Mouse (Mus musculus): Measurements from ENCODE around the gene Gm20604. TPM values are rescaled to one million over a fixed set of nuclear protein-coding genes. Genes with fewer than 3 reads are reported as not detected.

Gm20604 gene
- polyA plus RNA-seq, 1 experiment from 2014 or later, result 37.6 TPM

- no peaks in the 10 kb centered on the region for H3K27me3 ChIP-seq
- H3K9me3 ChIP-seq, result no peaks in the 10 kb centered on the region
- ATAC-seq (ENCODE audit: low read depth), result no peak
- no peak overlapping the region for H3K9ac ChIP-seq
- WGBS, result 70% methylated on average over 2 of the region's 2 CpGs
- H3K4me1 ChIP-seq (replicated peaks), result no peaks in the 10 kb centered on the region
- H3K4me2 ChIP-seq, result no peak overlapping the region
- no peak overlapping the region for H3K27ac ChIP-seq (replicated peaks)
- no peak overlapping the region for H3K4me3 ChIP-seq
- no peaks in the 10 kb centered on the region for H3K36me3 ChIP-seq
Measured at GRCm38 (mm10) chr12:102714116-102714515, 44.4 kb downstream of the Gm20604 start.

GRCm38 (mm10) chr12:102713153-102713865 is 45.2 kb downstream of the Gm20604 start:
- Histone ChIP-seq H3K4me3 (no peak overlapping the region), H3K36me3 (no peaks in the 10 kb centered on the region), H3K4me2 (no peak overlapping the region), H3K9me3 (no peaks in the 10 kb centered on the region), H3K9ac (no peak overlapping the region), H3K27ac (replicated peaks) (no peak overlapping the region), H3K27me3 (no peaks in the 10 kb centered on the region), H3K4me1 (replicated peaks) (no peaks in the 10 kb centered on the region)
- no peak for ATAC-seq (ENCODE audit: low read depth)
- 67% methylated on average over 20 of the region's 20 CpGs for WGBS

GRCm38 (mm10) chr12:102710851-102711375 is 47.6 kb downstream of the Gm20604 start:
- H3K9me3 ChIP-seq, result no peaks in the 10 kb centered on the region
- no peaks in the 10 kb centered on the region; the same call in 1 of the 2 replicates for H3K27me3 ChIP-seq
- H3K4me3 ChIP-seq, result no peak overlapping the region
- no peak overlapping the region for H3K4me2 ChIP-seq
- H3K9ac ChIP-seq, result no peak overlapping the region
- no peak for ATAC-seq (ENCODE audit: low read depth)
- H3K36me3 ChIP-seq, result no peaks in the 10 kb centered on the region
- 63% methylated on average over 4 of the region's 4 CpGs for WGBS
- no peak overlapping the region for H3K27ac ChIP-seq (replicated peaks)
- H3K4me1 ChIP-seq (replicated peaks), result peaks cover 6% of the 10 kb centered on the region

GRCm38 (mm10) chr12:102709896-102710295 is 48.6 kb downstream of the Gm20604 start:
- Histone ChIP-seq H3K4me3 (no peak overlapping the region), H3K36me3 (no peaks in the 10 kb centered on the region), H3K9me3 (no peaks in the 10 kb centered on the region), H3K4me2 (no peak overlapping the region), H3K27me3 (no peaks in the 10 kb centered on the region; the same call in 1 of the 2 replicates), H3K27ac (replicated peaks) (no peak overlapping the region), H3K4me1 (replicated peaks) (peaks cover 14% of the 10 kb centered on the region), H3K9ac (no peak overlapping the region)
- 87% methylated on average over 5 of the region's 5 CpGs for WGBS
- no peak for ATAC-seq (ENCODE audit: low read depth)

- 75% methylated on average over 11 of the region's 11 CpGs for WGBS
- Histone ChIP-seq H3K4me3 (no peak overlapping the region), H3K4me2 (no peak overlapping the region), H3K4me1 (replicated peaks) (peaks cover 25% of the 10 kb centered on the region), H3K9ac (no peak overlapping the region), H3K27me3 (no peaks in the 10 kb centered on the region; the same call in 1 of the 2 replicates), H3K36me3 (no peaks in the 10 kb centered on the region), H3K9me3 (no peaks in the 10 kb centered on the region), H3K27ac (replicated peaks) (no peak overlapping the region)
- ATAC-seq (ENCODE audit: low read depth), result no peak
Measured at GRCm38 (mm10) chr12:102708220-102708619, 50.3 kb downstream of the Gm20604 start.

GRCm38 (mm10) chr12:102706833-102707463 is 51.5 kb downstream of the Gm20604 start:
- Histone ChIP-seq H3K36me3 (no peaks in the 10 kb centered on the region), H3K9ac (no peak overlapping the region), H3K27ac (replicated peaks) (no peak overlapping the region), H3K4me3 (no peak overlapping the region), H3K27me3 (no peaks in the 10 kb centered on the region; the same call in 1 of the 2 replicates), H3K4me1 (replicated peaks) (peaks cover 38% of the 10 kb centered on the region), H3K9me3 (no peaks in the 10 kb centered on the region), H3K4me2 (no peak overlapping the region)
- 92% methylated on average over 10 of the region's 10 CpGs for WGBS
- no peak for ATAC-seq (ENCODE audit: low read depth)

- peak overlapping the region; percentile 64 for H3K4me3 ChIP-seq
- peak overlapping the region; percentile 71 for H3K4me2 ChIP-seq
- H3K27me3 ChIP-seq, result no peaks in the 10 kb centered on the region; the same call in 1 of the 2 replicates
- no peak for ATAC-seq (ENCODE audit: low read depth)
- H3K4me1 ChIP-seq (replicated peaks), result peaks cover 43% of the 10 kb centered on the region
- H3K27ac ChIP-seq (replicated peaks), result peak overlapping the region; percentile 92; the same call in 1 of the 2 replicates
- 77% methylated on average over 6 of the region's 6 CpGs for WGBS
- H3K36me3 ChIP-seq, result no peaks in the 10 kb centered on the region
- peak overlapping the region; percentile 82 for H3K9ac ChIP-seq
- no peaks in the 10 kb centered on the region for H3K9me3 ChIP-seq
Measured at GRCm38 (mm10) chr12:102705906-102706640, 52.4 kb downstream of the Gm20604 start.

- peak overlapping the region; percentile 64 for H3K4me3 ChIP-seq
- no peaks in the 10 kb centered on the region for H3K9me3 ChIP-seq
- H3K36me3 ChIP-seq, result no peaks in the 10 kb centered on the region
- H3K9ac ChIP-seq, result peak overlapping the region; percentile 82
- H3K4me1 ChIP-seq (replicated peaks), result peaks cover 50% of the 10 kb centered on the region
- H3K27ac ChIP-seq (replicated peaks), result peak overlapping the region; percentile 92
- 2% methylated on average over 45 of the region's 45 CpGs for WGBS
- peak; percentile 83 for ATAC-seq (ENCODE audit: low read depth)
- peak overlapping the region; percentile 71 for H3K4me2 ChIP-seq
- no peaks in the 10 kb centered on the region; the same call in 1 of the 2 replicates for H3K27me3 ChIP-seq
Measured at GRCm38 (mm10) chr12:102705216-102705871, 53.1 kb downstream of the Gm20604 start.

GRCm38 (mm10) chr12:102704457-102705198 is 53.8 kb downstream of the Gm20604 start, which contains the start of gene Itpk1:
TSS of gene Itpk1 (minus strand) at chr12:102704930.
- Histone ChIP-seq H3K4me1 (replicated peaks) (peaks cover 57% of the 10 kb centered on the region), H3K27me3 (no peaks in the 10 kb centered on the region; the same call in 1 of the 2 replicates), H3K27ac (replicated peaks) (peak within 1 kb of the TSS; percentile 92), H3K9me3 (no peaks in the 10 kb centered on the region), H3K4me3 (peak within 1 kb of the TSS; percentile 64), H3K4me2 (peak within 1 kb of the TSS; percentile 71), H3K9ac (peak within 1 kb of the TSS; percentile 83), H3K36me3 (no peaks in the 10 kb centered on the region)
- peak; percentile 88 for ATAC-seq (ENCODE audit: low read depth)
- 1% methylated on average over 67 of the region's 105 CpGs for WGBS

- peak overlapping the region; percentile 92 for H3K27ac ChIP-seq (replicated peaks)
- peaks cover 64% of the 10 kb centered on the region for H3K4me1 ChIP-seq (replicated peaks)
- 4% methylated on average over 17 of the region's 17 CpGs for WGBS
- H3K4me2 ChIP-seq, result peak overlapping the region; percentile 71
- peak; percentile 9 for ATAC-seq (ENCODE audit: low read depth)
- peak overlapping the region; percentile 83 for H3K9ac ChIP-seq
- H3K36me3 ChIP-seq, result no peaks in the 10 kb centered on the region
- H3K27me3 ChIP-seq, result no peaks in the 10 kb centered on the region; the same call in 1 of the 2 replicates
- no peaks in the 10 kb centered on the region for H3K9me3 ChIP-seq
- H3K4me3 ChIP-seq, result peak overlapping the region; percentile 64
Measured at GRCm38 (mm10) chr12:102703921-102704408, 54.5 kb downstream of the Gm20604 start.

- peak overlapping the region; percentile 71 for H3K4me2 ChIP-seq
- H3K27ac ChIP-seq (replicated peaks), result peak overlapping the region; percentile 63
- no peaks in the 10 kb centered on the region; the same call in 1 of the 2 replicates for H3K27me3 ChIP-seq
- no peaks in the 10 kb centered on the region for H3K36me3 ChIP-seq
- peak overlapping the region; percentile 83 for H3K9ac ChIP-seq
- H3K4me3 ChIP-seq, result peak overlapping the region; percentile 64
- 26% methylated on average over 6 of the region's 6 CpGs for WGBS
- H3K4me1 ChIP-seq (replicated peaks), result peaks cover 69% of the 10 kb centered on the region
- no peak for ATAC-seq (ENCODE audit: low read depth)
- H3K9me3 ChIP-seq, result no peaks in the 10 kb centered on the region
Measured at GRCm38 (mm10) chr12:102703441-102703840, 55.0 kb downstream of the Gm20604 start.

Measured in neural tube, embryonic 13.5 days (tissue).